Mouse (Mus musculus) lung, postnatal 4 days (tissue): ENCODE results near the gene Apex1.
"Not testable (repeated sequence)": the region's sequence is repeated elsewhere in the genome, so short reads cannot be mapped to it uniquely, and the experiment has no call there.

Experiments used
- DNase-seq, 2 experiments: peaks; one replicate each; pipeline ENCODE4 v3.0.0; 2021

The Apex1 gene

GRCm38 (mm10) chr14:50924281-50925064 lies at the start of gene Apex1, which contains the start of gene Osgep:
TSS of gene Apex1 (plus strand) at chr14:50924968.
TSS of gene Osgep (minus strand) at chr14:50924893.
- peak; percentile 97 to 98 for DNase-seq

DNA sequence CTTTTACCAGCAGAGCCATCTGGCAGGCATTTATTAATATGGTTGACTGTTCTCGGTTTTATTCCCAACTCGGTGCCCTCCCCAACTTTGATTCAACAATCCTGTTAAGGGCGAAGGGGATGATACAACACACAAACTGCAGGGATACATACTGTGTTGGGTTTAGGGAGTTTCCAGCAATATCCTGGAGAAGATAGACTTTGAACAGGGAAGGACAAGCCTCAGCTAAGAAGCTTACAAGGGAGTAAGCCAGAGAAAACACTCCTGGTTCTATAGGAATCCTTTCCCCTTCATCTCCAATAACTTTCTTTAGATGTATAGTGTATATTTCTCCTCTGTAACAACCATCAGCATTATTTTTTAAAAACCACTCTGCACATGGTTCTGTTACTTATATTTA lies 49.6 kb upstream of the Apex1 start:
- no peak for DNase-seq

DNA sequence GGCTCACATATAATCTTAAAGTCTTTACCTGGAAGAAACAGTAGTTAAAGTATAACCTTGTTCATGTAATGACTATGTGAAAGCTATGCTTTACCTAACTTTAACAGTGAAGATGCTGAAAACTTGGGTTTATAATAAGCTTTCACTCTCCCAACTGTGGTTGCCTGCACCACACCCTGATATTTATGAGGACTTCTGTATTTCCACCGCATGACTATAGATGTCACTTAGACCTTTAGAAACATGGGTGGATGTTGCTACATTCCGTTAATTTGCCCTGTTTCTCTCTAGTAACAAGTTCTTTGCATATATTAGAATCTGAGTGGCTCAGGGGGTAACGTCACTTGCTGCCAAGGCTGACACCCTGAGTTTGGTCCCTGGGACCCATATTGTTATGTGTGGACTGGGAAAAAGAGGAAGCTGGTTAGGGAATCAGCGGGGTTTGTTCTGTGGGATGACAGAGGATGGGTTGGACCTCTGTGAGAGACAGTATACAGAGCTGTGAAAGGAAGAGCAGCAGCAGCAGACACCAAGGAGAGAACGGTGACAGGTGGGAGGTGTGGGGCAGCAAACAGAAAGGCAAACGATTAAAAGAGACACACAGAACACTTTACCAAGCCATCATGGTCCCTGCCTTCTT lies 49.1 kb upstream of the Apex1 start:
- DNase-seq = no peak

DNA sequence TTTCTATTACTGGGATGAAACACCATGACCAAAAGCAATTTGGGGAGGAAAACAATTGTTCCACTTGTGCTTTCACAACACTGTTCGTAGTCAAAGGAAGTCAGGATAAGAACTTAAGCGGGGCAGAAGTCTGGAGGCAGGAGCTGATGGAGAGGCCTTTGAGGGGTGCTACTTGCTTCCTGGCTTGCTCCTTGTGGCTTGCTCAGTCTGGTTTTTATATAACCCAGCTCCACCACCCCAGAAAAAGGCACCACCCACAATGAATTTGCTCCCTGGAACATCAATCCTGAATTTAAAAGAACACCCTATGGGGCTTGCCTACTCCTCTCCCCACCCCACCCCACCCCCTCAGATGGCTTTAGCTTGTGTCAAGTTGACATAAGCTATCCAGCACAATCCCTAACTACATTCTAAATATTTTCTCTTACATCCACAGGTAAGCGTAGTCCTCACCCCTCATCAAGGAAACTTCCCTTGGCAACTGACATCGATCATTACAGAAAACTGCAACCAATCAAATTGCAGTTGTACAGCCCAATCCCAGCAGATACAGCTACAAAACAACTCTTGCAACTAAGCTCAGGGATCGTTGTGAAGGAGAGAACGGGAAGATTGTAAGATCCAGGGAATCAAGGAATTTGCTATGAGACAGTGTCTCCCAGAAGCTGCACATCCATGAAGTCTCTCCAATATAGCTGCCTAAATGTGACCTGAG lies 48.4 kb upstream of the Apex1 start:
- DNase-seq = no peak

DNA sequence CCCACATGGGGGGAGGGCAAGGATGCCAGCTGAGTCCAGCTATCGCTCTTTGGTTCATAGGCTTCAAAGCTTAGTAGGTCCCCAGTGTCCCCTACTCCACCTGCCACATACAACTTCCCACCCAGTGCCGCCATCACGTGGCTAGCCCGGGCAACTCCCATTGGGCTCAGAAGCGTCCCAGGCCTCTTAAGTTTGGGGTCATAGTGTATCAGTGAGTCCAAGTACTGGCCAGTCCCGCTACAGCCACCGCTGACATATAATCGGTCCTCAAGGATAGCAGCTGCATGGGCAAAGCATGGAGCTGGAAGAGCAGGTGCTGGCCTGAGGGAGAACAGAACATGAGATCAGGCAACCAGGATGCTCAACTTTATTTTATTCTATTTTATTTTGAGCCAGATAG lies 33.1 kb upstream of the Apex1 start:
- no peak for DNase-seq

DNA sequence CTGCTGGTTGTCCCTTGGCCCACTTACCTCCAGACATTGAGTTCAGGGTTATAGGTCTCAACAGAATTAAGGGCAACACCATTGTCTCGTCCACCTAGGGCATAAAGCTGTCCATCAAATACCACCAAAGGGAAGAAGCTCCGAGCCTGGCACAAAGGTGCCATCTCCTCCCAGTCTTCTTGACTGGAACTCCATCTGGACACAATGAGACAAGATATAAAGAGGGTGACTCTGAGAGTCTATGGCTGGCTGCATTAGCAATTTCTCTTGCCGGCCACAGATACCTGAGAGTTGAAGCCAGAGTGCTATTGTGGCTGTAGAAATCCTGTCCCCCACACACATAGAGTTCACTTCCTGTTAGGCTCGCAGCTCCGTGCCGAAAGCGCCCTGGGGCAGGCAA lies 32.7 kb upstream of the Apex1 start:
- DNase-seq = no peak

DNA sequence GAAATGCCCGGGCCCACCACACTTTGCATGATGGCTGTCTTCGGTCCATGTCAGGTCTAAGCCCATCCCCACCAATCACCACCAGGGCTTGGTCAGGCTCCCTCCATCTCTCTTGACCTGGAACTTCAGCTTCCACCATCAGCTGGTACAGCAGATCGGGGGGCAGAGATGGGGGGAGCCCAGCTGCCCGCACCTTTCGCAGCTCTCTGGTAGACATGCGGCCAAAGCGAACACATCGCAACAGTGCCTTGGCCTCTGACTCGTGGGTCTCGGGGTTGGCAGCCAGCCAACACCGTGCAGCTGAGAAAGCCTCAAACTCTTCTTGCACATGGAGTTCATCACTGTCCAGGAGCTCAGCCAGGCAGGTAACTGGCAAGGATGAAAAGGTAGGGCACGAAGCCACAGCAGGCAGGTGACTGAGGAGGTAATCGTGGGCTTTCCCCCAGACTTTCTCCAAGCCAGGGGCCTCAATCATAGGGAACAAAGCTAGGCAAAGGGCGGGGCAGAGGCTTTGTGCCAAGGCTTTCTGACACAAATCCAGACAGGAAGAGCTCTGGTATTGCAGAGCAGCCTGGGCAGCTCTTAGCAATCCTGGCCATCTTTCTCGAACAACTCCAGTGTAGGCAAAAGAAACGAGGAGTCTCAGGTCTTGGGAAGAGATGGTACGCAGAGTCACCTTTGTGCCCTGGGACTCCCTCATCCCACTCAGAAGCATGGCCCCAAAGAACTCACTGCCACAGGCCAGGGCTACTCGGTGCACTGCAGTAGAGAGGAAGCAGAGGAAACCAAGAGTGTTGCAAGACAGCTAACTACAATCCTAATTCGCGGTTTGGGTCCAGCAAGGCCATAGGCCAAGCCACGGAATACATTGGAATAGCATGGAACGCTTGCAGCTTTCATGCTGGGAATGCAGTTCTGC lies 32.0 kb upstream of the Apex1 start:
- peak; percentile 45 to 59 for DNase-seq

- DNase-seq = no peak
These were observed 29.4 kb upstream of the Apex1 start for GRCm38 (mm10) chr14:50895407-50895806.

- DNase-seq = peak; percentile 49 to 51
These were observed 28.6 kb upstream of the Apex1 start for GRCm38 (mm10) chr14:50895985-50896746.

DNA sequence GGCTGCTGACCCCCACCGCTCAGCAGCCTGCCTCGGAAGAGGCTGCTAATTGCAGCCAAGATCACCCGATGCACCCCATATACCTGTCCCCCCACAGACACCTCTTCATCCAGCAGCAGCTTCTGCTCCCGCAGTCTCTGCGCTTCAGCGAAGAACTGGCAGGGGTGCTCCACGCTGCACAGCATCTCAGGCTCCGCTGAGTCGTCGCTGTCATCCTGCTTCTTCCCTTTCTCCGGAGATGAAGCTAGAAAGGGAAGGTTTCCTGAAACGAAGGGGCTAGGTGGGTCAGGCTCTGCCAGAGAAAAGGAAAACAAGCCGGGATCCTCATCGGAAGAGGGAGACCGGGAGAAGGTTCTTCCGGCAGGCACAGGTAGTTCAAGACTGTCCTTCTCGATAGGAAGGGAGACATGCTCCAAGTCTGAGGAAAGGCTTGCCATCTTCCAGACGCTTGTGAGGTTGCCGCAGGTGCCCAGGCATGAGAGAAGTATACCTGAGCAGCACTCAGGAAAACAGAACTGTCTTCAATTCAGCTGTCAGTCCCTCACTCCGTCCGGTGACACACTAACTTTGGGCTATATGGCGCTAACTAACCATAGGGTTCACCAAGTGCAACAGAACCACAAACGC lies 27.9 kb upstream of the Apex1 start:
- DNase-seq = peak in 1 of 2 experiments; percentile 12

- no peak for DNase-seq
These were observed 27.4 kb upstream of the Apex1 start, which contains the start of gene Klhl33 for GRCm38 (mm10) chr14:50897374-50897765. TSS of gene Klhl33 (minus strand) at chr14:50897507.

- DNase-seq = not testable (repeated sequence)
These were observed 26.8 kb upstream of the Apex1 start for GRCm38 (mm10) chr14:50897992-50898391.

- peak; percentile 35 to 48 for DNase-seq
These were observed 20.6 kb upstream of the Apex1 start for GRCm38 (mm10) chr14:50903973-50904827.

DNA sequence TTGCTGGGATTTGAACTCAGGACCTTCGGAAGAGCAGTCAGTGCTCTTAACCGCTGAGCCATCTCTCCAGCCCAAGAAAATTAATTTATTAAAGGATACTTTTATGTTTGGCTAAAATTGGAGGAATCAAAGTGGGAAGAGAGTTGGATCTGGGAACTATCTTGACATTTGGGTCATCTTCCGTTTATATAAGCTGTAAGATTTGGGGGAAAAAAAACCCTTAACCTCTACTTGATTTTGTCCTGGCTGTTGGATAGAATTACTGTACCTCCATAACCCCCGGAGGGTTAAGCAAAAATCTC lies 20.0 kb upstream of the Apex1 start:
- no peak for DNase-seq

GRCm38 (mm10) chr14:50905327-50905726 lies 19.4 kb upstream of the Apex1 start:
- DNase-seq = not testable (repeated sequence)

- no peak for DNase-seq
These were observed 16.6 kb upstream of the Apex1 start for GRCm38 (mm10) chr14:50908126-50908525.

GRCm38 (mm10) chr14:50911356-50911755 lies 13.4 kb upstream of the Apex1 start:
- no peak for DNase-seq

DNA sequence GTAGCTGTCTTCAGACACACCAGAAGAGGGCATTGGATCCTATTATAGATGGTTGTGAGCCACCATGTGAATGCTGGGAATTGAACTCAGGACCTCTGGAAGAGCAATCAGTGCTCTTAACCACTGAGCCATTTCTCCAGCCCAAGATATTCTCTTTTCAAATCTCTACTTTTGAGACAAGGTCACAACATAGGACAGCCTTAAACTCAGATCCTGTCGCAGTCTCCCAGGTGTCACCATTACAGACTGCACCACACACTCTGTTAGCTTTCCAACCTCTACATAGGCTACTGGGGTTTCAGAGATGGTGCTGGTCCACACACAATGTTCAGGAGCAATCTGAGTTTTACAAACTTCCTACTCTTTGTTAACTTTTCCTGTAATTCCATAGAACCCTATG lies 1.3 kb upstream of the Apex1 start:
- not testable (repeated sequence) for DNase-seq

GRCm38 (mm10) chr14:50925111-50925920 lies 548 bp downstream of the Apex1 start:
- peak in 1 of 2 experiments; percentile 28 for DNase-seq
